Mouse (Mus musculus): ENCODE measurements around the gene Ankrd2.

DNA sequence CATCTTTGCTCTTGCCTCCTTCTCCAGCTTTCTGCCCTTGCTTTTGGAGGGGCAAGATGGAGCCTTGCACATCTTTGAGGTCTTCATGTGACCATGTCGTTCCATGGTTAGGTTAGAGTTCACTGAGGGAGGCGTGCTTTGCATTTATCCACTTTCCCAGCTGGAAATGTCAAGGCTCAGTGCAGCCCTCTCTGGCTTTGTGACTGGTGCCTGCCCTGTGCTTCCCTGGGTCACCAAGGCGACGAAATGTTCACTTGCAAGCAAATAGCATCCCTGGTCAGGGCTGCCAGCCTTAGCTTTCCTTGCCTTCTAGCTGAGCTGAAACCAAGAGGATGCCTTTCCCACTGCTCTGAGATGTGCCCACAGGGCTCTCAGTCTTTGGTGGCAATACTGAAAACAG lies 25.4 kb upstream of the Ankrd2 start:
- TF ChIP-seq CTCF (IDR thresholded peaks at IDR 0.05; ENCODE audit: low read depth), result no peak
- no peak for TF ChIP-seq EP300 (IDR thresholded peaks at IDR 0.05; ENCODE audit: low read depth)
